Mouse (Mus musculus): ENCODE data around the gene Dscam.
A peak's percentile ranks its signal among the peaks of the same experiment; 100 is the strongest.

Dscam gene

DNA sequence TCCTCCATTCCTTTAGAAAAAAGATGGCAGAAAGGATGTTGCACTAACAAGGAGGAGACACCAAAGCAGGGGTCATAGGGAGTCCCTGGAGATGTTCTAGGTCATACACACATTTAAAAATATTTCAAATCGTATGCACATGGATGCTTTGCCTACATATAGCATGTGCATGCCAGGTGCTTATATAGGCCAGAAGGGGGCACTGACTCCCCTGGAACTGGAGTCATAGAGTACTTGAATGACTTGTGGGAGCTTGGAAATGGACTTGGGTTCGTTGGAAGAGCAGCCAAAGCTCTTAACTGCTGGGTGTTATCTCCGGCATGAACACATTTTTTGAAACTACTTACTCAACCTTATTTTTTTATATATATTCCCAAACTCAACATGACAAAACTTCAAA, 448.4 kb downstream of the Dscam start:
- no peak for DNase-seq (ENCODE audit: low spot score in 2 of 2)

DNA sequence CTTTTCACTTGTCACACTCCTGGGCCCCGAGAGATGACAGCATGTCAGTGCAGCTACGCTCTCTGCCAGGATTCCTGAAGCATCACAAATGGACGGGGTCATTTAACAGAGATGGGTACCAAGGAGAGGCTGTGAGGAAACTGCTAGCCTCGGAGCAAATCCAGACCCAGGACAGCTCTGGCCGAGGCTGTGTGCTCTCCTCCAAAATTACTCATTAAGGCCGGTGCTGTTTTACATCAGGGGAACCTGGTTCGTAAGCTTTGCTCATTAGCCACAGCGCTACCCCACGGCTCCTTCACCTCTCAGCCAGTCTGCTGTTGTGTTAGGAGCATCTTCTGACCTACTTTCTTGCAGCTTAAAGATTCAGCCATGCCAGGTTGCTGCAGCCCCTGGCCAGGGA, 449.3 kb downstream of the Dscam start:
- DNase-seq (ENCODE audit: low spot score in 2 of 2): no peak

DNA sequence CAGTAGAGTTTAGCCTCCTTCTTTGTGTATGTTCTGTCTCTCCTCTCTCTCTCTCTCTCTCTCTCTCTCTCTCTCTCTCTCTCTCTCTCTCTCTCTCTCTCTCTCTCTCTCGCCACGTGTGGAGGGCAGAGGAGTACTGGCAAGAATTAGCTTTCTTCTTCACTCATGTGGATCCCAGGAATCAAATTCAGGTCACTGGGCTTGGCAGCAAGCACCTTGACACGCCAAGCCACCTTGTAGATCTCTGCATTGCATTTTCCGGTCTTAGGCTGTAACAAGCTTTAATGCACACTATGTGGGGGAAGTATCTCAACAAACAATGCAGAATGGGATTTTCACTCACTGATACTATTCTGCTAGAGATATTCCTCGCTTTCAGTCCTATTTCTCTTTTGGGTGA, 449.9 kb downstream of the Dscam start:
- DNase-seq (ENCODE audit: low spot score in 2 of 2): no peak

DNA sequence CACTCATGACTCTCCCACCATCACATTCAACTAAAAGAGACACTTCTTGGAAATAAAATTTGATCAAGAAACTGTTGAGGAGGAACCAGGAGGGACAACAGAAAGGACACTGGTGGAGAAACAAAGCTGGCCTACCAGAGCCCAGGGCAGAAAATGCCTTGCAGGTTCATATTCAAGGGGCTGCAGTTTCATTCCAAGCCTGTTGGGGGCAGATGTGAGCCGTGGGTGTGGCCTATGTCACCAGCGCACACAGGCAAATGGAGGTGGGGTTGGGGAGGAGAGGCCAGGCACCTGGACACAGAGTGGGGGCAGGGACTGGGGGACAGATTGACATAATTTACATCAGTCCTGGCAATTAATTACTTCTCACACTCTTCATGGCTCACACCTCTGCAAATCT, 452.3 kb downstream of the Dscam start:
- DNase-seq (ENCODE audit: low spot score in 2 of 2): no peak

DNA sequence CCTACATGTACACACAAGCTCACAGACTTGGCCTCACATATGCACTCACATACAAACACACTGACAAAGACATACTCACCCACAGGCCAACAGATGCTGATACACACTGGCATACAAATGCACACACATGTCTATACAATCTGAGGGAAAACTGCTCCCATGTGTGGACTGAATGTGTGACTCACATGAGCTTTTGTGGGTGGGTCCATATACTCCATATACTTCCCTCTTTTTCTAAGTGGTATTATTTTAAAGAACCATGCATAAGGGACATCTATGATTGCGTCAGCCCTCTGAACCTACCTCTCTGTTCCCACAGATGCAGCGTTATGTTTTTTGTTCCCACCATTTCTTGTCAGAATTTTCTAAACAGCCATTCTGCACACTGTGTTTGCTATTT, 453.9 kb downstream of the Dscam start:
- DNase-seq (ENCODE audit: low spot score in 2 of 2): no peak

DNA sequence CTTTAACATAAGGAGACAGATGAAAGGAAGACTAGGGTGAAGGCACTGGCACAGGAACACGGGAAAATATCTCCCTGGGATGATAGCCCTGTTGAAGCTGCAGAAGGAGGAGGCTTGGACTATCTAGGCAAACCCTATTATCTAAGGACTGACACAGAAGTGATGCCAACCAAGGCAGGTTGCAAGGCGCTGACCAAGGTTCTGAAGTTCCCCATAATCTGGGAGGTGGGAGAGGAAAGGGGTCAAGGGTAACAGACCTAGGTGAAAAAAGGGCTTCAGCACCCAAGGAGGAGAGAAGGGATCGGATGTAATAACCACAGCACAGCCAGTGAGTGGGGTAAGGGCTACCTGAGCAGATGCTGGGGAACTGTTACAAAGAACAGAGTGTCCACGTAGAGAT, 458.6 kb downstream of the Dscam start:
- DNase-seq (ENCODE audit: low spot score in 2 of 2): no peak

DNA sequence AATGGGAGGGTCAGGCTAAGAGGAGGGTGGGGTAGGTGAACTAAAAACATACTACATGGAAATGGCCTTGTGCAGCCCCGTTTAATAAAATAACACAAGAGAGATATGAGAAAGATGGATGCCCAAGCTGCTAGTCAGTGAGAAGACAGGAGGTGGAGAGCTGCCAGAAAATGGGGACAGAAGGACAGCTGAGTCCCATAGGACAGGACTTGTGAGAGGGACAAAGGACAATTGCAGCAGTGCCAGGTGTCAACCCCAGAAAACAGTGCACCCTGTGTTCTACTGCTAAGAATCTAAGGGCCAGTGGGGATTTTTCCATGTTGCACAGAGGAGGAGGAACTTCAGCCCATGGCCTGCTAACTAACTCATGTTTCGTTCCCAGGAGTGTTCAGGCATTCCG, 470.0 kb downstream of the Dscam start:
- no peak for DNase-seq (ENCODE audit: low spot score in 2 of 2)

DNA sequence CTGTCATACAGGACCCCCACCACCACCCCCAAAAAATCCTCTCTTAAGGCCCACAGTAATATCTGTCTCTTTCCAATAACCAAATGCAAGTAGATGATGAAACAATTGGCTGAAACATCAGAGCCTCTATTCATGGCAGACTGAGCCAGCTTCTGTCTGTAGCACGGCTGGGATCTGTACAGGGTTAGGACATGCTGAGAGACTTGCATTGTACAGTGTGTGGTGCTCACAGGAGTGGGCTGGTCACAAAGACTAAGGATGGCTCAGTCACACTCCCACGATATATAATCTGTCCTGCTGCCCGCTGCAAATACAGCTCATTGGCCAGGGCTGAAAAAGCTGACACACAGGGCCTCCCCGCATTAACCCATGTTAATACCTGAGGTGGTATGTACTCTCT, 474.7 kb downstream of the Dscam start:
- no peak for DNase-seq (ENCODE audit: low spot score in 2 of 2)

DNA sequence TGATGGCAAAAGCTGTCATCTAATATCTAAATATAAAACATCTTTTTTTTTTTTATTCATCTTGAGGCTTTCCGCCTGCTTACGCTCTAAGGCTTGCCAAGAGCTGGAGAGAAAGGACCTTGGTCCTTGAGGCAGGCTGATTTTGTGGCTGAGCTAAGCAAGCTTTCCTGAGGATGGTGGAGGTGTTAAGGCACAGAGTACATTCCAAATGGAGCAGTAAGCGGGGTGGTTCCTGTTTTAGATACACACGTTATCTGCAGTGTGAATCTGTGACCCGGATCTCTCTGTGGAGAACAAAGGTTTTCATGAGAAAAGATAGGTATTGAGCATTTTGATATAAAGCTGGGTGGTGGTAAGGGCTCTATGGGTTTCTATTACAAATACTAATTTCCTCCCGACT, 479.0 kb downstream of the Dscam start:
- DNase-seq (ENCODE audit: low spot score in 2 of 2): no peak

DNA sequence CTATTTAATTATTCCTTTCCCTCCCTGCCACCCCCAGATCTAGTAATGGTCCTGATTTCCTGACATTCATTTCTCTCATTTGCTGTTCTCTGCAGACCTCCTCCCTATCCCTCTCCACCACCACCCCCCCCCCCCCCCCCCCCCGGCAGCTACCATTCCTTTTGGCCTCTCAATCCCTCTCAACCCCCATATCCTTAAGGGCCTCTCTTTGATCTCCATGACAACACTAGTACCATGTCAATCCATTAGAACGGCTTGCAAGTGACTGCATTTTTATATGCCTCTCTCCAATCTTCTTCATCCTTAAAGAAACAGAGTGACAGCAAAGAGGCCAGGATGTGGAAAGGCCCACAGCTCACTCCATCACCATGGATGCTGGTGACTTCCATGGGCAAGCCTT, 480.5 kb downstream of the Dscam start:
- DNase-seq (ENCODE audit: low spot score in 2 of 2): no peak

DNA sequence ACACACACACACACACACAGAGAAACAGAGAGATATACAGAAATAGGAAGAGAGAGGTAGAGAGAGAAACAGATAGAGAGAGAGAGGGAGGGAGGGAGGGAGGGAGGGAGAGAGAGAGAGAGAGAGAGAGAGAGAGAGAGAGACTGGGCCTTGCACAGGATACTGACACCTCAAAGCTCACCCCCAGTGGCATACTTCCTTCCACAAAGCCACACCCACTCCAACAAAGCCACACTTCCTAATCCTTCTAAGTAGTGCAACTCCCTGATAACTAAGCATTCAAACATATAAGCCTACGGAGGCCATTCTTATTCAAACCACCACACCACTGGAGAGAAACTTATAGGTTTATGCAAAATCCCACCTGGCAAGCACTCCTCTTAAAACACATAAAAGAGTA, 481.1 kb downstream of the Dscam start:
- DNase-seq (ENCODE audit: low spot score in 2 of 2): no peak

DNA sequence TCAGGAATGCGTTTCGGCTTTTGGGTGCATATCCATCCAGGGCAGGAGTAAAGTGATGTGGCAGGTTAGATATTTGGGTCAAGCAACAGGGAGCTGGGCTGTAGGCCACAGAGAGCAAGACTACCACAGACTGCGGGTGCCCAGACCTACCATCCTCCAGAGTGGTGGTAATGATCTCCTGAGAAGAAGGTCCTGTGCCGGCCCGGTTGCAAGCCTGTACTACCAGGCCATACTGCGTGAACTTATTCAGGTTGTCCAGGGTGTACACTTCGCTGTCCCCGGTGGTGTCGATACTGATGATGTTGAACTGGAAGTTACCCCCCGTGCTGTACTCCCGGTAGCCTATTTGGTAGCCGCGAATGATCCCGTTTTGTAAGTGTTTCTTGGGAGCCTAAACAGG, 485.5 kb downstream of the Dscam start:
- no peak for DNase-seq (ENCODE audit: low spot score in 2 of 2)

DNA sequence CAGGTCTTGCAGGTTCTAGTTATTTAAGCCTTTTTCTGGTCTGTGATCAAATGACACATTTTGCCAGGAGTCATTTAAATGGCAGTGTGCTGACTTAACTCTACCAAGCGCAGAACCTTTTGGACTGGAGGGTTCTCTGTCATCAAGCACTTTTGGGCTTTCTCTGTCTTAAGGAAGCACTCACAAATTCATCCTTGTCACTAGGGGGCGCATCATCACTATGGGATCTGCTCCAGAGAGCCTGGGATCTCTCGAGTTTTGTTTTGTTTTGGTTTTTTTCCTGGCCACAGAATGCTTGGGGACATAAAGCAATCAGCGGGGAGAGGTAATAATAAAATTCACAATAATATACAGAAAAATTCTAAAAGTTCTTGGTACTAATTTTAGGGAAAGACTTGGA, 486.0 kb downstream of the Dscam start:
- DNase-seq (ENCODE audit: low spot score in 2 of 2): peak in 1 of 2 experiments; percentile 65

DNA sequence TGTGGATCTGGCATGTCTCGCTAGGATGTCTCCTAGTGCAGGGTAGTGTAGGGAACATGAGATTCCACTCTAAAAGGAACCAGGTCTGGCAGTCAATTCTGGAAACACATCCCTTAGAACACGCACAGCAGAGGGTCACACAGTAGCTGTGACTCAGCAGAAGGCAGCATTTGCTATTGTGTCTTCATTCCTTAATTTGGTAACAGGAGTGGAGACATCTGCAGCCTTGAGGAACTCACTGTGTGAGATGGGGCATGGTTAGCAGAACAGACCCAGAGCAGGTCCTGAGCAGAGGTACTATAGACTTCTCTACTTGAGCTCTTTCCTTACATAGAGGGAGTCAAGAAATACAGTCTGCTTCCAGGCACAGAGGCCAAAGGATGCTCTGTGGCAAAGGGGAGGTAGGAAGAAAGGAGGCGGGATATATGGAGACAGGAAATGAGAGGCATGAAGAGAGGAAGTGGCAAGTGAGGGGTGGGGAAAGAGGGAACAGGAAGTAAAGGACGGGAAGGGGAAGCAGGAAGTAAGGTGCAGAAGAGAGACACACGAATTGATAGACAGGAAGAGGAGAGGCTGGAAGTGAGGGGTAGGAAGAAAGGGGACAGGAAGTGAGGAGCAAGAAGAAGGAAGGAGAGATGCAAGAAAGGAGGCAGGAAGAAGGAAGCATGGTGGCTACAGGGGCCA, 488.1 kb downstream of the Dscam start:
- no peak for DNase-seq (ENCODE audit: low spot score in 2 of 2)

DNA sequence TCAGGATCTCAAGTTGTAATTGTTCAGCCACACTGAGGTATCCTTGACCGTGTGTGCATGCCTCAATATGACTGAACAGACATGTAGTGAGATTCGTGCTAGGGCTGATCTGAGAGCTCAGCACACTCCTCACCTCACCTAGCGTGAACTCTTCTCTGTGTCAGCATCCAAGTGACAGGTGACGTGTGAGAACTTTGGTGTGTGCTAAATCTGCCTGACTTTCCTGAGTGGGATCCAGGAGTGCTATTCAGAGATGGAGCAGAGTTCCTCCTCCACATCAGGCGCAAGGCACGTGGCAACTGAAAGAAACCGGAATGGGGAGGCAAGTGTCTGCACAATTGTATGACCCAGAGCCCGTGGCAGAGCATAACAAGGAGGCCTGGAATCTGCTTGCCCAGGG, 490.6 kb downstream of the Dscam start:
- DNase-seq (ENCODE audit: low spot score in 2 of 2): no peak

DNA sequence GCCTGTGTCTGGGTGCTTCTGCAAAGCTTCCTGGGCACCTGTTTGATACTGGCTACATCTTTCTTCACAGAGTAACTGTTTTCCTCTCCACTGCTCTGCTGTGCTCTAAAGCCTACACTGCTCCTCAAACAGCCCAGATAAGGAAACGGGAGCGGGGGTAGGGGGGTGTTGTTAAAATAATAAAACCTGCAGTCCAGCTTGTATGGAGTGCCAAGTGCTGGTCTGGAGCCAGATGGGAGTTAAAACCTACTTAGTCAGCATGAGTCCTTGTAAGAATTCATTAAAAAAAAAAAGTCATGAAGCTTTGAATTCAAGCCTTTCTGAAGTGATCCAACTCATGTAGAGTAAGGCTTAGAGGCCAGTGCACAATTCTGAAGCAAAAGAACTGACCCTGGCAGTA, 493.1 kb downstream of the Dscam start:
- no peak for DNase-seq (ENCODE audit: low spot score in 2 of 2)

DNA sequence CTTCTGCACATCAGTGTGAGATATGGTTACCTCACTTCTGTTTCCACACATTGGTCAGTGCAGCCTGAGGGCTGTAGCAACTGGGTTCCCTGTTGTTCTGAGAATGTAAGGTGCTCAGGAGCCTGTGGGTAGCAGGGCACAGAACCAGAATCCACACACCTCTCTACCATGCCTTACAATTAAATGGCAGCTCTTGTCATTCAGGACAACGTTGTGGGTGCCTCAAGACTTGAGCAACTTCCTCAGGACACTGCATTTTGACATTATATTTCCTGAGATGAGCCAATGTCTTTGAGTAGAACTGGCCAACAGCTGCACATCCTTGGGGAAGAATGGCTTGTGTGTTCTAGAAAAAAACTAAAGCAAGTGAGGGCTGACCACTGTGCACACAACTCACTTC, 493.9 kb downstream of the Dscam start:
- DNase-seq (ENCODE audit: low spot score in 2 of 2): no peak

DNA sequence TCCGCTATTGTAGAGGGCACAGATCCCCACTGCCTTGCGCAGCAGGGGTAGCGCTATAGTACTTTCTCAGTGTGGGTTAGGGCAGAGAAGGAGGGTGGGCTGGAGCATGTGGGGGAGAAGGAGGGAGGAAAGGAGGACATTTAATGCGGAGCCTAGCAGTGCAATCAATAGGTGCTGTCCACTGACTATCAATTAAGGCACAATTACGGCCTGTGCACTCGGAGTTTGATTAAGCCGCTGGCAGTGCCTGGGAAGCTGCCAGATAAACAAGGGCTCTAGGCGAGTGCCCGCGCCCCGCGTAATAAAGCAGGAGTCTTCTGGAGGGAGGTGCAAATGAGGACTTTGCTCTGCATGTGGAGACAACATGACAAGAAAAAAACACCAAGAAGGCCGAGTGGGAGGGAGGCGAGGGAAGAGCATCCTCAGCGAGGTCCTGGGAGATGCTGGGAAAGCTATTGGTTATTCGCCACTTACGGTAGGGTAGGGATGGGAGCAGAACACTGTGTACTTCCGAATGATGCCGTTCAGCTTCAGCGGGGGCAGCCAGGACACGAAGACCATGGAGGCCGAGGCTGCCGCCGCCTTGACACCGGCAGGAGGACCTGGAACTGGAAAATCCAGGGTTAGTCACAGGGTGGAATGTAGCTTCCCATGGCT, 497.2 kb downstream of the Dscam start:
- DNase-seq (ENCODE audit: low spot score in 2 of 2): no peak

DNA sequence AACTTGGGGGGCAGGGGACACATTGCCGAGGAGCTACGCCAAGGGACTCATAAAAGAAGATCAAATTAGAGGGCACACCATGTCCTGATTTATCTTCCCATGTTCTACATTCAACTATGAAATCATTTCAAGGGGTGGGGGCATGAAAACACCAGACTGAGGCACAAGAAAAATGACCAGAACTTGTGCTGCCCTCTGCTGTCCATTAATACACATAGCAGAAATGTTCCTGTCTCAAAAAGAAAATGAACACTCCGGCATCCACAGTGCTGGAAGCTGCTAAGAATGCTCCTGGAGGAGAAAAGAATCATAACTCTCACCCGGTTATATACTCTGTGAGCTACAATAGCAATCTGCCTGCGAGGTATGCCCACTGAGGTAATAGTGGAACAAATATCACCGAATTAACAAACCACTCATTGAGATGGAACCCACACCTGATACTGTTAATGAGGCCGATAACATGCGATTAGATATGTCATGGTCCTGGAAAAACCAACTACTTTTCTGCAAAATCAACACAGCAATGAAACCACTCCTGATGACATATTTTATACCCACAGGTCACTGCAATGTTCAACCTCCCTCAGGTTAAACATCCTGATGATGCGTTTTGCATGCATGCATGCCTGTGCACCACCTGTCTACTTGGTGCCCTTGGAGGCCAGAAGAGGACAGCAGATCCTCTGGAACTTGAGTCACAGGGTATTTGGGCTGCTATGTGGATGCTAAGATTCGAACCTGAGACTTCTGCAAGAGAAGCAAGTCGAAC, 498.8 kb downstream of the Dscam start:
- DNase-seq (ENCODE audit: low spot score in 2 of 2): peak in 1 of 2 experiments; percentile 39

DNA sequence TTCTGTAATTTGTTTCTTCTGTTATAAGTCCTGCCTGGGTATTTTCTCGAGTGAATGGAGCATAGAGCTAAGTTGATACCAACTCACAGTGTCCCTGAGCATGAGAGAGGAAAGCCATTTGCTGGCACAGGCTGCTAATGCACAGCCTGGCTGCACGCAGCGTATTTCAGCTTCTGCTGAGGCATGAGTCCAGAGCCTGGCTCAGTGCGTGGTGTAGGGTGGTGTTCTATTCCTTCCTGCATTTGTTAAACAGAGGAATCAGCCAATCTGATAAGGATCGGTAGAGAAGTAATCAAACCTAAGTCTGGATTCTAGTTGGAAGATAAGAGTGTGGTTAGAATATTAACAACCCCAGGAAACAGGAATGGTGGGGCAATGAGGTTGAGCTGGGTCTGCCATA, 500.8 kb downstream of the Dscam start:
- no peak for DNase-seq (ENCODE audit: low spot score in 2 of 2)

DNA sequence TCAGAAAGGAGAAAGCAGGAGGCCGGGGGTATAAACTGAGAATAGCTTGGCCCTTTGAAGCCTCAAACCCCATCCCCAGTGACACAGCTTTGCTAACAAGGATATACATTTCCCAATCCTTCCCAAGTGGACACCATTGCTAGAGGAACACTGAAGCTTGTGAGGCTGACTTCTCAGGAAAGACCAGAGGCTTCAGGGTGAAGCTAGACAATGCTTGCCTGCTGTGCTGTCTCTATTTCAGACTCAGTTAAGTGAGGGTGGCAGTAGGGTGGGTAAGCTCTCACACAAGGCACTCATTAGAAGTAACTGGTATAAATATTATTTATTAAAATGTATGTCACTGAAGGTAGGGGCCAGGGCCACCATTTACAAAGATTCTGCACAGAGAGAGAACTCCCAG, 502.1 kb downstream of the Dscam start:
- peak in 1 of 2 experiments; percentile 29 for DNase-seq (ENCODE audit: low spot score in 2 of 2)

DNA sequence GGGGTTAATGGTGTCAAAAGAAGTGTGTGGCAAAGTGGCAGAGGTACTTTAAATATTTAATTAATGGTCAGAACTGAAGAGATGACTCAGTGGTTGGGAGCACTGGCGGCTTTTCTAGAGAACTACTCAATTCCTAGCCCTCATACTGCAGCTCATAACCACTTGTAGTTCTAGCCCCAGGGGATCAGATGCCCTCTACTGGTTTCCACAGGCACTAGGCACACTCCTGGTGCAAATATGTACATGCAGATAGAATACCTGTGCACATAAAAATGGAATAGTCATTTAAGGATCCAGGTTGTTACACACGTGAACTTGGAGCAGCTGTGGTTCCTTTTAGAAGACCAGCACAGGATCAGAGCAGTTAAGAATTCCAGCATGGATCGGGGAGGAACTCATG, 509.5 kb downstream of the Dscam start:
- no peak for DNase-seq (ENCODE audit: low spot score in 2 of 2)

DNA sequence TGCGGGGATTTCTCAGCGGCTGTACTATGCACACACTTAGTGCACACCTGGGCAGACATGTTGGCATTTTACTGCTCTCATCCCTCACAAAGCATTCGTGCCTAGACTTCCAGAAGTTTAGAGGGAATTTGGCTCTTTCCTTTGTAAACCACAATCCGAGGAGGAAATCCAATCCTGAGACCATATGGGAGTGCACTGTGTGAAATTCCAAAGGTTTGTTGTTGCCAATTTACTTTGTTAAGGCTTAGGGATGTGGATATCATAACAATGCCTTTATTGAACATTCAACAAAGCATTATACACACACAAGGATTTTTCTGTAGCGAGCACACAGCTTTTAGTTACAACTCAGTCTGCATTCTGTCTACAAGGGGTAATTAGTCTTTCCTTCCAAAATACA, 511.3 kb downstream of the Dscam start:
- DNase-seq (ENCODE audit: low spot score in 2 of 2): no peak

Measured in urinary bladder, postnatal 4 days (tissue).